Mouse (Mus musculus): ENCODE data around the gene Dtx3. TPM values are rescaled to one million over a fixed set of nuclear protein-coding genes. Genes with fewer than 3 reads are reported as not detected.

Dtx3 gene
- polyA plus RNA-seq, 1 experiment from 2014 or later = 90.4 TPM

DNA sequence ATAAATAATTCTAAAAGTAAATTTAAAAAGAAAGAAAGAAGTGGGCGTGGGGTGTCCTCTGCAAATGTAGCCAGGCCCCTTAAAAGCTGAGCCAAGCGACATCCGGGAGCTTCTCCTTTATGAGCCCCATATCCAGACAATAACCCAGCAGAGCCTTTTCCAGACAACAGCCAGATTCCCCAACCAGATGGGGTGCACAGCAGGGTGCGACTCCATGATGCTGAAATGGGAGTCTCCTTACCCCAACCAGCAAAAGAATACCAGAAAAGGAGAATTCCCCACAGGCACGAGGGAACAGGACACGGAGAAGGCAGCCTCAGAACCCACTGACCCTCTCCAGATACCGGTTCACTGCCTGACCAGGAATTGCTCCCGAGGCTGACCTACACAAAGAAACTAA, 52.3 kb downstream of the Dtx3 start:
- H3K4me2 ChIP-seq = no peak overlapping the region
- no peak overlapping the region for H3K27ac ChIP-seq
- 84% methylated on average over 8 of the region's 8 CpGs for WGBS
- no peaks in the 10 kb centered on the region for H3K4me1 ChIP-seq
- H3K27me3 ChIP-seq (replicated peaks) = no peaks in the 10 kb centered on the region
- H3K36me3 ChIP-seq = no peaks in the 10 kb centered on the region
- no peak overlapping the region for H3K9ac ChIP-seq
- H3K9me3 ChIP-seq = no peaks in the 10 kb centered on the region
- H3K4me3 ChIP-seq (replicated peaks) = no peak overlapping the region
- no peak for ATAC-seq (ENCODE audit: insufficient read depth, low FRiP score, low read depth)

GRCm38 (mm10) chr10:127141500-127141899, 54.0 kb downstream of the Dtx3 start:
- H3K4me2 ChIP-seq = no peak overlapping the region
- no peak overlapping the region for H3K9ac ChIP-seq
- no peaks in the 10 kb centered on the region for H3K27me3 ChIP-seq (replicated peaks)
- H3K4me1 ChIP-seq = no peaks in the 10 kb centered on the region
- no peaks in the 10 kb centered on the region for H3K36me3 ChIP-seq
- no peaks in the 10 kb centered on the region for H3K9me3 ChIP-seq
- no peak for ATAC-seq (ENCODE audit: insufficient read depth, low FRiP score, low read depth)
- H3K27ac ChIP-seq = no peak overlapping the region
- no peak overlapping the region for H3K4me3 ChIP-seq (replicated peaks)
- 61% methylated on average over 8 of the region's 8 CpGs for WGBS

GRCm38 (mm10) chr10:127140971-127141370, 54.6 kb downstream of the Dtx3 start:
- WGBS = 73% methylated on average over 11 of the region's 11 CpGs

More at GRCm38 (mm10) chr10:127140971-127141370, 54.6 kb downstream of the Dtx3 start:
- H3K4me3 ChIP-seq (replicated peaks) = no peak overlapping the region
- no peaks in the 10 kb centered on the region for H3K36me3 ChIP-seq
- H3K4me2 ChIP-seq = no peak overlapping the region
- no peaks in the 10 kb centered on the region for H3K9me3 ChIP-seq
- no peak overlapping the region for H3K9ac ChIP-seq
- no peak for ATAC-seq (ENCODE audit: insufficient read depth, low FRiP score, low read depth)
- H3K4me1 ChIP-seq = no peaks in the 10 kb centered on the region
- H3K27ac ChIP-seq = no peak overlapping the region
- no peaks in the 10 kb centered on the region for H3K27me3 ChIP-seq (replicated peaks)

Other genes with a start within 250 kb of the Dtx3 start
- gene Ctdsp2, start 217.0 kb downstream of the Dtx3 start, polyA plus RNA-seq (2015; fragmentation: Nextera tagmentation; extraction: Ambion mirVana) = 57.0 and 63.2 TPM in 2 replicates
- gene Avil, start 195.0 kb downstream of the Dtx3 start, polyA plus RNA-seq (2015; fragmentation: Nextera tagmentation; extraction: Ambion mirVana) = 0.52 and 0.60 TPM in 2 replicates
- 79.9 and 85.2 TPM in 2 replicates for gene Tsfm, start 164.9 kb downstream of the Dtx3 start, polyA plus RNA-seq (2015; fragmentation: Nextera tagmentation; extraction: Ambion mirVana)
- 54.3 and 55.2 TPM in 2 replicates for gene Mettl1, start 154.3 kb downstream of the Dtx3 start, polyA plus RNA-seq (2015; fragmentation: Nextera tagmentation; extraction: Ambion mirVana)
- 1.1 and 1.5 TPM in 2 replicates for gene Eef1akmt3, start 154.2 kb downstream of the Dtx3 start, polyA plus RNA-seq (2015; fragmentation: Nextera tagmentation; extraction: Ambion mirVana)
- gene Cyp27b1, start 147.5 kb downstream of the Dtx3 start, polyA plus RNA-seq (2015; fragmentation: Nextera tagmentation; extraction: Ambion mirVana) = 0.17 and 0.32 TPM in 2 replicates
- gene March9, start 135.5 kb downstream of the Dtx3 start, polyA plus RNA-seq (2015; fragmentation: Nextera tagmentation; extraction: Ambion mirVana) = 0.79 and 1.2 TPM in 2 replicates
- 1,443 and 1,450 TPM in 2 replicates for gene Cdk4, start 132.2 kb downstream of the Dtx3 start, polyA plus RNA-seq (2015; fragmentation: Nextera tagmentation; extraction: Ambion mirVana)
- 154 and 163 TPM in 2 replicates for gene Tspan31, start 125.5 kb downstream of the Dtx3 start, polyA plus RNA-seq (2015; fragmentation: Nextera tagmentation; extraction: Ambion mirVana)
- 0.28 and 0.67 TPM in 2 replicates for gene Agap2, start 120.4 kb downstream of the Dtx3 start, polyA plus RNA-seq (2015; fragmentation: Nextera tagmentation; extraction: Ambion mirVana)
- 100 and 108 TPM in 2 replicates for gene Os9, start 74.6 kb downstream of the Dtx3 start, polyA plus RNA-seq (2015; fragmentation: Nextera tagmentation; extraction: Ambion mirVana)
- 29.4 and 31.4 TPM in 2 replicates for gene B4galnt1, start 30.5 kb downstream of the Dtx3 start, polyA plus RNA-seq (2015; fragmentation: Nextera tagmentation; extraction: Ambion mirVana)
- gene Slc26a10, start 15.1 kb downstream of the Dtx3 start, polyA plus RNA-seq (2015; fragmentation: Nextera tagmentation; extraction: Ambion mirVana) = 1.1 and 1.3 TPM in 2 replicates
- gene Arhgef25, start 5.6 kb downstream of the Dtx3 start, polyA plus RNA-seq (2015; fragmentation: Nextera tagmentation; extraction: Ambion mirVana) = 65.9 and 69.9 TPM in 2 replicates
- gene Pip4k2c, start 15.9 kb upstream of the Dtx3 start, polyA plus RNA-seq (2015; fragmentation: Nextera tagmentation; extraction: Ambion mirVana) = 29.9 and 32.3 TPM in 2 replicates
- 5.6 and 6.2 TPM in 2 replicates for gene Kif5a, start 67.6 kb upstream of the Dtx3 start, polyA plus RNA-seq (2015; fragmentation: Nextera tagmentation; extraction: Ambion mirVana)
- 161 and 169 TPM in 2 replicates for gene Dctn2, start 70.6 kb upstream of the Dtx3 start, polyA plus RNA-seq (2015; fragmentation: Nextera tagmentation; extraction: Ambion mirVana)
- gene Mbd6, start 93.3 kb upstream of the Dtx3 start, polyA plus RNA-seq (2015; fragmentation: Nextera tagmentation; extraction: Ambion mirVana) = 18.6 and 19.4 TPM in 2 replicates
- gene Mars, start 116.1 kb upstream of the Dtx3 start, polyA plus RNA-seq (2015; fragmentation: Nextera tagmentation; extraction: Ambion mirVana) = 109 and 110 TPM in 2 replicates
- 5.6 and 6.3 TPM in 2 replicates for gene Arhgap9, start 126.2 kb upstream of the Dtx3 start, polyA plus RNA-seq (2015; fragmentation: Nextera tagmentation; extraction: Ambion mirVana)
- gene Gli1, start 146.2 kb upstream of the Dtx3 start, polyA plus RNA-seq (2015; fragmentation: Nextera tagmentation; extraction: Ambion mirVana) = 9.1 and 10.1 TPM in 2 replicates
- gene Inhbe, start 158.7 kb upstream of the Dtx3 start, polyA plus RNA-seq (2015; fragmentation: Nextera tagmentation; extraction: Ambion mirVana) = 0.05 TPM in 1 of 2 replicates, not detected in the other
- 0.27 TPM in 2 replicates for gene Inhbc, start 174.7 kb upstream of the Dtx3 start, polyA plus RNA-seq (2015; fragmentation: Nextera tagmentation; extraction: Ambion mirVana)
- gene R3hdm2, start 184.6 kb upstream of the Dtx3 start, polyA plus RNA-seq (2015; fragmentation: Nextera tagmentation; extraction: Ambion mirVana) = 26.5 and 34.1 TPM in 2 replicates

All from stomach, embryonic 15.5 days (tissue).